Mouse (Mus musculus): Measurements from ENCODE around the gene Afp. TPM values are rescaled to one million over a fixed set of nuclear protein-coding genes. Genes with fewer than 3 reads are reported as not detected.

The Afp gene
- polyA plus RNA-seq (2015; fragmentation: Nextera tagmentation; extraction: Ambion mirVana) = 541 and 696 TPM in 2 replicates

DNA sequence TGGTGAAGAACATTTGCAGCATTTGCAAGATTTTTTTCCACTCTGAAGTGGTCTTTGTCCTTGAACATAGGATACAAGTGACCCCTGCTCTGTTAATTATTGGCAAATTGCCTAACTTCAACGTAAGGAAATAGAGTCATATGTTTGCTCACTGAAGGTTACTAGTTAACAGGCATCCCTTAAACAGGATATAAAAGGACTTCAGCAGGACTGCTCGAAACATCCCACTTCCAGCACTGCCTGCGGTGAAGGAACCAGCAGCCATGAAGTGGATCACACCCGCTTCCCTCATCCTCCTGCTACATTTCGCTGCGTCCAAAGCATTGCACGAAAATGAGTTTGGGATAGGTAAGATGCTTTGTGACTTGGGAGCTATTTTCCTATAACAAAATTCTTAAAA is at the start of gene Afp:
TSS of gene Afp (plus strand) at position 220 of the 400 bp plus-strand sequence.
- Histone ChIP-seq H3K9me3 (ENCODE audit: control insufficient read depth) (no peaks in the 10 kb centered on the region), H3K4me2 (replicated peaks; ENCODE audit: low read depth) (no peak within 1 kb of the TSS; the same call in 1 of the 2 replicates), H3K4me3 (ENCODE audit: low read depth, low read length) (no peak within 1 kb of the TSS), H3K9ac (ENCODE audit: low read depth, low read length) (no peak within 1 kb of the TSS), H3K27ac (ENCODE audit: low read depth, low read length) (no peak within 1 kb of the TSS), H3K36me3 (ENCODE audit: control insufficient read depth, insufficient read depth) (no peaks in the 10 kb centered on the region), H3K4me1 (replicated peaks; ENCODE audit: control insufficient read depth, insufficient read depth, low read length) (0 out of 2 replicates have a peak, but pooled peaks cover 3% of the 10 kb centered on the region), H3K27me3 (replicated peaks; ENCODE audit: control insufficient read depth, insufficient read depth, low read length) (no peaks in the 10 kb centered on the region)
- ATAC-seq = no peak
- no peak for TF ChIP-seq CTCF (IDR thresholded peaks at IDR 0.05; ENCODE audit: low read depth)
- WGBS = 61% methylated on average over 7 of the region's 7 CpGs

DNA sequence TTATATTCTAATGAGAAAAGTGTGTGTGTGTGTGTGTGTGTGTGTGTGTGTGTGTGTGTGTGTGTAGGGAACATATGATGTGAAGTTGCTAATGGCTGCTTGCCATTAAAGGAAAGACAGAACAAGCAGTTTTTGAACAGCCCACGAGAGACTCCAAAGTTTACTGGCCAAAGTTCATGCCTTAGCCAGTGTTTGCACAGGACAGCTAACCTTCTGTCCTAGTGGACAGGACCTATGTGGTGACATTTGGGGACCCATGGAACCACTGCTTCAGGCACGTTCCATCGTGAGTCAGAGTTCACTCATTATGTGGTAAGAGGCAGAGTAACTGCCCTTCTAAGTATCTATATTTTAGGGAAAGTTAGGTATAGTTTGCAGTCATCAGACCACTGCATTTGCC is 43.0 kb upstream of the Afp start:
- no peak overlapping the region for H3K27ac ChIP-seq (ENCODE audit: low read depth, low read length)
- no peaks in the 10 kb centered on the region for H3K9me3 ChIP-seq (ENCODE audit: control insufficient read depth)
- H3K4me2 ChIP-seq (replicated peaks; ENCODE audit: low read depth) = no peak overlapping the region
- H3K36me3 ChIP-seq (ENCODE audit: control insufficient read depth, insufficient read depth) = no peaks in the 10 kb centered on the region
- H3K27me3 ChIP-seq (replicated peaks; ENCODE audit: control insufficient read depth, insufficient read depth, low read length) = no peaks in the 10 kb centered on the region
- no peak for ATAC-seq
- H3K9ac ChIP-seq (ENCODE audit: low read depth, low read length) = no peak overlapping the region
- no peak overlapping the region for H3K4me3 ChIP-seq (ENCODE audit: low read depth, low read length)
- WGBS = 52% methylated on average over 3 of the region's 3 CpGs
- H3K4me1 ChIP-seq (replicated peaks; ENCODE audit: control insufficient read depth, insufficient read depth, low read length) = no peaks in the 10 kb centered on the region
- TF ChIP-seq CTCF (IDR thresholded peaks at IDR 0.05; ENCODE audit: low read depth) = no peak

DNA sequence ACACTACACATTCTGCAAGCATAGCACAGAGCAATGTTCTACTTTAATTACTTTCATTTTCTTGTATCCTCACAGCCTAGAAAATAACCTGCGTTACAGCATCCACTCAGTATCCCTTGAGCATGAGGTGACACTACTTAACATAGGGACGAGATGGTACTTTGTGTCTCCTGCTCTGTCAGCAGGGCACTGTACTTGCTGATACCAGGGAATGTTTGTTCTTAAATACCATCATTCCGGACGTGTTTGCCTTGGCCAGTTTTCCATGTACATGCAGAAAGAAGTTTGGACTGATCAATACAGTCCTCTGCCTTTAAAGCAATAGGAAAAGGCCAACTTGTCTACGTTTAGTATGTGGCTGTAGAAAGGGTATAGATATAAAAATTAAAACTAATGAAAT is 40.6 kb upstream of the Afp start:
- no peak for TF ChIP-seq CTCF (IDR thresholded peaks at IDR 0.05; ENCODE audit: low read depth)
- WGBS = 70% methylated on average over 5 of the region's 5 CpGs
- H3K4me3 ChIP-seq (ENCODE audit: low read depth, low read length) = no peak overlapping the region
- no peaks in the 10 kb centered on the region for H3K9me3 ChIP-seq (ENCODE audit: control insufficient read depth)
- no peak for ATAC-seq
- no peak overlapping the region for H3K9ac ChIP-seq (ENCODE audit: low read depth, low read length)
- H3K4me1 ChIP-seq (replicated peaks; ENCODE audit: control insufficient read depth, insufficient read depth, low read length) = no peaks in the 10 kb centered on the region
- H3K36me3 ChIP-seq (ENCODE audit: control insufficient read depth, insufficient read depth) = no peaks in the 10 kb centered on the region
- no peak overlapping the region for H3K27ac ChIP-seq (ENCODE audit: low read depth, low read length)
- no peaks in the 10 kb centered on the region for H3K27me3 ChIP-seq (replicated peaks; ENCODE audit: control insufficient read depth, insufficient read depth, low read length)
- no peak overlapping the region for H3K4me2 ChIP-seq (replicated peaks; ENCODE audit: low read depth)

DNA sequence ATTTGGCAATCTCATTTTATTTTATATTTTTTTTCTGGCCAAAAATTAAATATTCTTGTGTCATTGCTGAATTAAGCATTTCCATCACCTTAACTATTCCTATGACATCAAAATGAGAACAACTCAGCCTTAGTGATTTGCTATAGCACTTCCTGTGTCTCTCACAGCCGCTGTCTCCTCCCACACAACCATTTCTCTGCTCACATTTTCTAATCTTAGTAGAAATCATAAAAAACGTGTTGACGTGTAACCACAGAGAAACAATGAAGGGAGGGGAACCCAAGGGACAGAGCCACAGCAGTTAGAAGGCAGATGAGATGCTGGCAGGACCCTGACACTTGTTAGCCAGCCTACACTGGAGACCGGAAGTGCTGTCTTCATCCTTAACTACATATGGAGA is 37.8 kb upstream of the Afp start:
- WGBS = 66% methylated on average over 4 of the region's 4 CpGs

DNA sequence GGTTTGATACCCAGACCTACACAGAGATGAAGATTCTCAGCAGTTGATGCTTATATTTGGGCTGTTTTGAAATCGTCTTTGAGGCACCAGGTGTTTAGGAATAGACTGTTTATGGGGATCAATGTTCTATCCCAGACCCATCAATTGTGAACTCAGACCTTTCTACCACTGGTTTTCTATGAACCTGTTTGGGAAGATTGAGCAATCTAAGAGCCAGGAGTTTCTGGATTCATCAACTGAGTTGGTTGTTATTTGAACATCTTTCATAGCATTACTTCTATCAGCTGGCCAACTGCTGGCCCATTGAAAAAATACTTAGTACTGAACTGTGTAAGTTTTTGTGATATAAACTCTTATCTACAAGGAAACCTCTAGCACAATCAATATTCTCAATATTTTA is 33.3 kb upstream of the Afp start:
- Histone ChIP-seq H3K4me2 (replicated peaks; ENCODE audit: low read depth) (no peak overlapping the region), H3K9me3 (ENCODE audit: control insufficient read depth) (no peaks in the 10 kb centered on the region), H3K27ac (ENCODE audit: low read depth, low read length) (no peak overlapping the region), H3K36me3 (ENCODE audit: control insufficient read depth, insufficient read depth) (no peaks in the 10 kb centered on the region), H3K4me3 (ENCODE audit: low read depth, low read length) (no peak overlapping the region), H3K4me1 (replicated peaks; ENCODE audit: control insufficient read depth, insufficient read depth, low read length) (no peaks in the 10 kb centered on the region), H3K27me3 (replicated peaks; ENCODE audit: control insufficient read depth, insufficient read depth, low read length) (no peaks in the 10 kb centered on the region), H3K9ac (ENCODE audit: low read depth, low read length) (no peak overlapping the region)
- TF ChIP-seq CTCF (IDR thresholded peaks at IDR 0.05; ENCODE audit: low read depth) = no peak
- no peak for ATAC-seq
- 69% methylated on average over 1 of the region's 1 CpGs for WGBS

More for the DNA sequence above, 37.8 kb upstream of the Afp start:
- ATAC-seq = no peak
- no peak overlapping the region for H3K9ac ChIP-seq (ENCODE audit: low read depth, low read length)
- no peaks in the 10 kb centered on the region for H3K9me3 ChIP-seq (ENCODE audit: control insufficient read depth)
- no peak for TF ChIP-seq CTCF (IDR thresholded peaks at IDR 0.05; ENCODE audit: low read depth)
- no peaks in the 10 kb centered on the region for H3K27me3 ChIP-seq (replicated peaks; ENCODE audit: control insufficient read depth, insufficient read depth, low read length)
- no peak overlapping the region for H3K27ac ChIP-seq (ENCODE audit: low read depth, low read length)
- H3K4me1 ChIP-seq (replicated peaks; ENCODE audit: control insufficient read depth, insufficient read depth, low read length) = no peaks in the 10 kb centered on the region
- H3K36me3 ChIP-seq (ENCODE audit: control insufficient read depth, insufficient read depth) = no peaks in the 10 kb centered on the region
- no peak overlapping the region for H3K4me3 ChIP-seq (ENCODE audit: low read depth, low read length)
- H3K4me2 ChIP-seq (replicated peaks; ENCODE audit: low read depth) = no peak overlapping the region

DNA sequence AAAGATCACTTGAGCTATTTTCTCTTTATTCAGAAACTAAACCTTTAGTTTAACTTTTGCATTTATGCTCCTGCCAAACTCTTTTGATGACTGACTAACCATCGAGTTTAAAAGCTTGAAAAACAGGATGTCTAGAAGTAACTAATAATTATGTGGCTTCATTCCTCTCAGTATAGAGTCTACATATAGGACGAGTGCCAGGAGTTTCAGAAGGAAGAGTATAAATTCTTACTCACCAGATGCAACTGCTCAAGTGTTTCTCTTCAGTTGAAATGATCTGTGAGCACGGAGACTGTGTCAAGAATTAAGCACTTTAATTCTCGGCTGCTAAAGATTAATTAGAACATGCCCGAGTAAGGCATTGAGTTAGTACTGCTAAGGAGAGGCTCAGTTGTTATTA is 31.8 kb upstream of the Afp start:
- Histone ChIP-seq H3K36me3 (ENCODE audit: control insufficient read depth, insufficient read depth) (no peaks in the 10 kb centered on the region), H3K27ac (ENCODE audit: low read depth, low read length) (no peak overlapping the region), H3K9me3 (ENCODE audit: control insufficient read depth) (no peaks in the 10 kb centered on the region), H3K4me2 (replicated peaks; ENCODE audit: low read depth) (no peak overlapping the region), H3K9ac (ENCODE audit: low read depth, low read length) (no peak overlapping the region), H3K27me3 (replicated peaks; ENCODE audit: control insufficient read depth, insufficient read depth, low read length) (no peaks in the 10 kb centered on the region), H3K4me3 (ENCODE audit: low read depth, low read length) (no peak overlapping the region), H3K4me1 (replicated peaks; ENCODE audit: control insufficient read depth, insufficient read depth, low read length) (no peaks in the 10 kb centered on the region)
- 56% methylated on average over 5 of the region's 5 CpGs for WGBS
- no peak for ATAC-seq
- TF ChIP-seq CTCF (IDR thresholded peaks at IDR 0.05; ENCODE audit: low read depth) = no peak

DNA sequence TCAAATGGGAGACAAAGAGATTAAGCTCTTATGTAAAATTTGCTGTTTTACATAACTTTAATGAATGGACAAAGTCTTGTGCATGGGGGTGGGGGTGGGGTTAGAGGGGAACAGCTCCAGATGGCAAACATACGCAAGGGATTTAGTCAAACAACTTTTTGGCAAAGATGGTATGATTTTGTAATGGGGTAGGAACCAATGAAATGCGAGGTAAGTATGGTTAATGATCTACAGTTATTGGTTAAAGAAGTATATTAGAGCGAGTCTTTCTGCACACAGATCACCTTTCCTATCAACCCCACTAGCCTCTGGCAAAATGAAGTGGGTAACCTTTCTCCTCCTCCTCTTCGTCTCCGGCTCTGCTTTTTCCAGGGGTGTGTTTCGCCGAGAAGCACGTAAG is 29.9 kb upstream of the Afp start, which contains the start of gene Alb:
TSS of gene Alb (plus strand) at position 279 of the 400 bp plus-strand sequence.
- Histone ChIP-seq H3K9me3 (ENCODE audit: control insufficient read depth) (no peaks in the 10 kb centered on the region), H3K4me2 (replicated peaks; ENCODE audit: low read depth) (no peak within 1 kb of the TSS), H3K27ac (ENCODE audit: low read depth, low read length) (no peak within 1 kb of the TSS), H3K27me3 (replicated peaks; ENCODE audit: control insufficient read depth, insufficient read depth, low read length) (no peaks in the 10 kb centered on the region), H3K9ac (ENCODE audit: low read depth, low read length) (no peak within 1 kb of the TSS), H3K4me3 (ENCODE audit: low read depth, low read length) (no peak within 1 kb of the TSS), H3K36me3 (ENCODE audit: control insufficient read depth, insufficient read depth) (no peaks in the 10 kb centered on the region), H3K4me1 (replicated peaks; ENCODE audit: control insufficient read depth, insufficient read depth, low read length) (no peaks in the 10 kb centered on the region)
- 84% methylated on average over 8 of the region's 8 CpGs for WGBS
- TF ChIP-seq CTCF (IDR thresholded peaks at IDR 0.05; ENCODE audit: low read depth) = no peak
- ATAC-seq = no peak
